Mouse (Mus musculus): ENCODE results near the gene Tpr.
A peak's percentile ranks its signal among the peaks of the same experiment; 100 is the strongest.

Gene Tpr

GRCm38 (mm10) chr1:150392638-150393487 lies at the start of gene Tpr, which contains the start of gene Odr4:
Tpr (plus strand) TSS chr1:150392838.
Odr4 (minus strand) TSS chr1:150393080.
- peak; percentile 98 for DNase-seq

GRCm38 (mm10) chr1:150360864-150361263 lies 31.8 kb upstream of the Tpr start:
- no peak for DNase-seq

- no peak for DNase-seq
These were observed 19.7 kb upstream of the Tpr start for GRCm38 (mm10) chr1:150372895-150373294.

- DNase-seq: no peak
These were observed 18.4 kb upstream of the Tpr start for GRCm38 (mm10) chr1:150374247-150374646.

- no peak for DNase-seq
These were observed 8.5 kb upstream of the Tpr start for GRCm38 (mm10) chr1:150384138-150384537.

GRCm38 (mm10) chr1:150387572-150387971 lies 5.1 kb upstream of the Tpr start:
- no peak for DNase-seq

- DNase-seq: no peak
These were observed 3.1 kb upstream of the Tpr start for GRCm38 (mm10) chr1:150389390-150390129.

- DNase-seq: no peak
These were observed 554 bp upstream of the Tpr start for GRCm38 (mm10) chr1:150391931-150392637.

GRCm38 (mm10) chr1:150393488-150393852 lies 832 bp downstream of the Tpr start:
- DNase-seq: no peak

- no peak for DNase-seq
These were observed 3.4 kb downstream of the Tpr start for GRCm38 (mm10) chr1:150396001-150396400.

GRCm38 (mm10) chr1:150403914-150404313 lies 11.3 kb downstream of the Tpr start:
- DNase-seq: no peak

- DNase-seq: no peak
These were observed 11.9 kb downstream of the Tpr start for GRCm38 (mm10) chr1:150404555-150404954.

- no peak for DNase-seq
These were observed 14.6 kb downstream of the Tpr start for GRCm38 (mm10) chr1:150407285-150407684.

- DNase-seq: no peak
These were observed 17.4 kb downstream of the Tpr start for GRCm38 (mm10) chr1:150409996-150410395.

GRCm38 (mm10) chr1:150416006-150416405 lies 23.4 kb downstream of the Tpr start:
- no peak for DNase-seq

GRCm38 (mm10) chr1:150418426-150418825 lies 25.8 kb downstream of the Tpr start:
- DNase-seq: no peak

- DNase-seq: no peak
These were observed 33.0 kb downstream of the Tpr start for GRCm38 (mm10) chr1:150425665-150426064.

GRCm38 (mm10) chr1:150426216-150426615 lies 33.6 kb downstream of the Tpr start:
- DNase-seq: no peak

GRCm38 (mm10) chr1:150438641-150439040 lies 46.0 kb downstream of the Tpr start:
- DNase-seq: no peak

GRCm38 (mm10) chr1:150441731-150442130 lies 49.1 kb downstream of the Tpr start:
- no peak for DNase-seq

GRCm38 (mm10) chr1:150458977-150459376 lies 66.3 kb downstream of the Tpr start:
- DNase-seq: no peak

- DNase-seq: no peak
These were observed 67.0 kb downstream of the Tpr start for GRCm38 (mm10) chr1:150459599-150459998.

- DNase-seq: no peak
These were observed 68.0 kb downstream of the Tpr start for GRCm38 (mm10) chr1:150460595-150460994.
